ENCODE assay signal across 9 mouse cellular contexts in genomic region chr6:52036077-52036476, GRCm38 (mm10). TPM values are rescaled to one million over a fixed set of nuclear protein-coding genes. Genes with fewer than 3 reads are reported as not detected.
A peak's percentile ranks its signal among the peaks of the same experiment; 100 is the strongest.
DNase-seq lines count a peak whose midpoint lies in the region; ATAC-seq and TF ChIP-seq lines count a peak whose summit lies in the region.
"Had no signal": no experiment of that assay in that cellular context is flagged by ENCODE, and none has a peak within 500 bp of the region (broad histone marks: within the 10 kb centered on the region; RNA-seq: fewer than 3 reads in every experiment).

No protein-coding gene starts in this region.

- no peaks in the 10 kb centered on the region for H3K4me1 ChIP-seq in kidney, postnatal 0 days (replicated peaks; ENCODE audit: insufficient read depth, low read length)
- H3K4me1 ChIP-seq: heart, embryonic 15.5 days had no signal

- DNase-seq in kidney, postnatal 0 days (ENCODE audit: low spot score): no peak
- no peak for DNase-seq in kidney, postnatal 14 days
- DNase-seq in CD4-positive helper T cell, adult 2 months (ENCODE audit: low read depth, low spot score): peak; percentile 7
- peak; percentile 36 for DNase-seq in MEL-GATA-1-ER (ENCODE audit: extremely low read depth, low read depth)
- no peak for DNase-seq in gastrocnemius, postnatal 36 days
- DNase-seq in left cerebral cortex, postnatal 4 days: no peak

- H3K27ac ChIP-seq in kidney, postnatal 0 days: no peak overlapping the region
- H3K27ac ChIP-seq: forebrain, embryonic 13.5 days; heart, embryonic 15.5 days had no signal

- peak; percentile 37; the same call in 1 of the 2 replicates for TF ChIP-seq CTCF in kidney, postnatal 0 days (IDR thresholded peaks at IDR 0.05; ENCODE audit: low read depth)

- no peaks in the 10 kb centered on the region for H3K36me3 ChIP-seq in kidney, postnatal 0 days (ENCODE audit: insufficient read depth, low read length)
- H3K36me3 ChIP-seq: heart, embryonic 15.5 days had no signal

- H3K27me3 ChIP-seq in kidney, postnatal 0 days (ENCODE audit: insufficient read depth, low read length): no peaks in the 10 kb centered on the region
- H3K27me3 ChIP-seq: forebrain, embryonic 13.5 days; heart, embryonic 15.5 days had no signal

- intact Hi-C loops in gastrocnemius, postnatal 36 days (cut with DNase I): no loop called here
- intact Hi-C loops in left cerebral cortex, postnatal 4 days (cut with DNase I): no loop called here

- no peak for ATAC-seq in kidney, postnatal 0 days (replicated peaks; ENCODE audit: low FRiP score, low read depth)
- ATAC-seq in megakaryocyte progenitor cell, adult 5-6 weeks (replicated peaks; ENCODE audit: poor library complexity): peak; percentile 57; the same call in 1 of the 2 replicates
- ATAC-seq: forebrain, embryonic 13.5 days had no signal

- WGBS in kidney, postnatal 0 days: 91% methylated on average over 4 of the region's 4 CpGs

- H3K9me3 ChIP-seq in kidney, postnatal 0 days (replicated peaks; ENCODE audit: low read length): no peaks in the 10 kb centered on the region
- H3K9me3 ChIP-seq: forebrain, embryonic 13.5 days had no signal

- no peak overlapping the region for H3K4me2 ChIP-seq in kidney, postnatal 0 days (ENCODE audit: low read length)
- H3K4me2 ChIP-seq: forebrain, embryonic 13.5 days; heart, embryonic 15.5 days had no signal

- no peak overlapping the region for H3K4me3 ChIP-seq in kidney, postnatal 0 days (replicated peaks; ENCODE audit: low read depth, low read length)
- H3K4me3 ChIP-seq: forebrain, embryonic 13.5 days; heart, embryonic 15.5 days had no signal

- no peak overlapping the region for H3K9ac ChIP-seq in kidney, postnatal 0 days (ENCODE audit: low read depth, low read length)
- H3K9ac ChIP-seq: forebrain, embryonic 13.5 days; heart, embryonic 15.5 days had no signal

RNA-seq across cellular contexts. Expression of gene Skap2, which starts 23.7 kb away (rescaled TPM):
- 35.6 and 37.0 TPM in 2 replicates for polyA plus RNA-seq in kidney, postnatal 0 days (2015; fragmentation: Nextera tagmentation; extraction: Ambion mirVana)
- total RNA-seq in megakaryocyte progenitor cell, adult 5-6 weeks (2015): 96.8 and 103 TPM in 2 replicates
- 139 and 181 TPM in 2 replicates for total RNA-seq in megakaryocyte progenitor cell, adult 5-6 weeks (2017)
- 1 to 10 TPM; 2.1 to 3.6 TPM for total RNA-seq in gastrocnemius, postnatal 36 days (2021)
- 1 to 10 TPM; 4.5 to 4.9 TPM for total RNA-seq in left cerebral cortex, postnatal 4 days (2021)

Comparison
In these comparisons a context has a peak if more than half of its experiments do, and no peak if none do; other contexts are left out.
1. DNase-seq: peak in CD4-positive helper T cell, adult 2 months (single experiment) and MEL-GATA-1-ER (single experiment); none in kidney, postnatal 0 days (single experiment), kidney, postnatal 14 days (single experiment), gastrocnemius, postnatal 36 days (0 of 2) and left cerebral cortex, postnatal 4 days (single experiment).
2. RNA of gene Skap2, which starts 23.7 kb away (total RNA-seq): 96.8 to 181 TPM in megakaryocyte progenitor cell, adult 5-6 weeks; 4.5 to 4.9 TPM in left cerebral cortex, postnatal 4 days and 2.1 to 3.6 TPM in gastrocnemius, postnatal 36 days; every median in the first group is over 10 times any median in the second.